Mouse (Mus musculus) neural tube, embryonic 11.5 days (tissue): ENCODE results near the gene Gabpa. TPM values are rescaled to one million over a fixed set of nuclear protein-coding genes. Genes with fewer than 3 reads are reported as not detected.

Source experiments
- ATAC-seq: fragments of 200-750 bp; cut with Nextera tagmentation; 2 replicates; pipeline ENCODE4 v1.8.0; 2017; ENCODE audit warnings: moderate number of reproducible peaks, mild to moderate bottlenecking, moderate TSS enrichment, moderate library complexity; ENCODE audit not compliant: insufficient read depth, low FRiP score, low TSS enrichment
- DNase-seq: peaks from one replicate; pipeline ENCODE4 v3.0.0-alpha.2; 2015; ENCODE audit warnings: low spot score
- H3K27ac ChIP-seq: fragments of 300-500 bp; sonication (generic); 2 replicates; pipeline ENCODE4 v1.5.1; 2014; ENCODE audit warnings: low read depth, mild to moderate bottlenecking, low read length
- H3K27me3 ChIP-seq: fragments of 300-500 bp; sonication (generic); 2 replicates; pipeline ENCODE4 v1.6.1; 2014; ENCODE audit warnings: mild to moderate bottlenecking, low read length, mixed read lengths; ENCODE audit not compliant: control insufficient read depth, insufficient read depth
- H3K36me3 ChIP-seq: fragments of 300-500 bp; sonication (generic); 2 replicates; pipeline ENCODE4 v1.6.1; 2014; ENCODE audit warnings: mild to moderate bottlenecking, low read length, moderate library complexity, mixed read lengths; ENCODE audit not compliant: control insufficient read depth, insufficient read depth
- H3K4me1 ChIP-seq: fragments of 300-500 bp; sonication (generic); 2 replicates; pipeline ENCODE4 v1.6.1; 2014; ENCODE audit warnings: low read length, mixed read lengths; ENCODE audit not compliant: control insufficient read depth, insufficient read depth
- H3K4me2 ChIP-seq: fragments of 300-500 bp; sonication (generic); 2 replicates; pipeline ENCODE4 v1.6.1; 2014; ENCODE audit warnings: low read depth, mild to moderate bottlenecking, moderate library complexity
- H3K4me3 ChIP-seq: fragments of 300-500 bp; sonication (generic); 2 replicates; pipeline ENCODE4 v1.5.1; 2014; ENCODE audit warnings: low read depth, low read length
- H3K9ac ChIP-seq: fragments of 300-500 bp; sonication (generic); 2 replicates; pipeline ENCODE4 v1.6.1; 2014; ENCODE audit warnings: mild to moderate bottlenecking, low read length
- H3K9me3 ChIP-seq: fragments of 300-500 bp; sonication (generic); 2 replicates; pipeline ENCODE4 v1.6.1; 2016; ENCODE audit warnings: low read length; ENCODE audit not compliant: control insufficient read depth
- WGBS: fragments of 180-500 bp; shearing (Covaris S2); extraction: QIAGEN DNeasy Blood & Tissue Kit; methylation state at CpG from one replicate; pipeline ENCODE4 v1.1.7; 2014; 5-methylcytosine and 5-hydroxymethylcytosine counted together
- polyA plus RNA-seq: library from polyadenylated mRNA; unstranded; fragments of >200 nt; fragmentation: Nextera tagmentation; extraction: Ambion mirVana; gene quantifications from 2 replicates; pipeline ENCODE4 v1.2.1, GENCODE M21; 2014

The Gabpa gene
- 40.8 and 43.1 TPM in 2 replicates for polyA plus RNA-seq

GRCm38 (mm10) chr16:84834745-84835440 lies at the start of gene Gabpa:
TSS of gene Gabpa (plus strand) at chr16:84834925.
- WGBS = under 1% methylated on average over 52 of the region's 52 CpGs
- ATAC-seq = peak; percentile 97
- peaks cover 2% of the 10 kb centered on the region; the same call in 1 of the 2 replicates for H3K36me3 ChIP-seq
- peak within 1 kb of the TSS; percentile 88 for H3K9ac ChIP-seq
- H3K4me1 ChIP-seq = peaks cover 3% of the 10 kb centered on the region
- H3K27me3 ChIP-seq = no peaks in the 10 kb centered on the region
- peak within 1 kb of the TSS; percentile 74 for H3K4me3 ChIP-seq
- H3K27ac ChIP-seq = peak within 1 kb of the TSS; percentile 86
- H3K4me2 ChIP-seq = peak within 1 kb of the TSS; percentile 82
- no peaks in the 10 kb centered on the region for H3K9me3 ChIP-seq
- DNase-seq = peak; percentile 94

- 31% methylated on average over 7 of the region's 7 CpGs for WGBS
- Histone ChIP-seq H3K4me3 (no peak overlapping the region), H3K9me3 (no peaks in the 10 kb centered on the region), H3K9ac (no peak overlapping the region), H3K27me3 (no peaks in the 10 kb centered on the region), H3K27ac (no peak overlapping the region), H3K36me3 (no peaks in the 10 kb centered on the region), H3K4me1 (no peaks in the 10 kb centered on the region), H3K4me2 (no peak overlapping the region)
- no peak for DNase-seq
- no peak for ATAC-seq
Measured at GRCm38 (mm10) chr16:84784966-84785365, 49.8 kb upstream of the Gabpa start.

- Histone ChIP-seq H3K27ac (no peak overlapping the region), H3K9ac (no peak overlapping the region), H3K4me2 (no peak overlapping the region), H3K27me3 (no peaks in the 10 kb centered on the region), H3K4me3 (no peak overlapping the region), H3K9me3 (no peaks in the 10 kb centered on the region), H3K36me3 (no peaks in the 10 kb centered on the region), H3K4me1 (no peaks in the 10 kb centered on the region)
- WGBS = 79% methylated on average over 2 of the region's 2 CpGs
- DNase-seq (no peak), ATAC-seq (no peak)
Measured at GRCm38 (mm10) chr16:84790595-84791165, 44.0 kb upstream of the Gabpa start.

GRCm38 (mm10) chr16:84793401-84793800 lies 41.3 kb upstream of the Gabpa start:
- no peak for ATAC-seq
- WGBS = 90% methylated on average over 14 of the region's 14 CpGs

GRCm38 (mm10) chr16:84795337-84795736 lies 39.4 kb upstream of the Gabpa start:
- Histone ChIP-seq H3K27me3 (no peaks in the 10 kb centered on the region), H3K4me3 (no peak overlapping the region), H3K4me1 (no peaks in the 10 kb centered on the region), H3K27ac (no peak overlapping the region), H3K4me2 (no peak overlapping the region), H3K36me3 (no peaks in the 10 kb centered on the region), H3K9me3 (no peaks in the 10 kb centered on the region), H3K9ac (no peak overlapping the region)
- no peak for ATAC-seq
- no peak for DNase-seq
- WGBS = 67% methylated on average over 3 of the region's 3 CpGs

More at GRCm38 (mm10) chr16:84793401-84793800, 41.3 kb upstream of the Gabpa start:
- DNase-seq = no peak
- H3K4me3 ChIP-seq = no peak overlapping the region
- H3K9ac ChIP-seq = no peak overlapping the region
- no peaks in the 10 kb centered on the region for H3K27me3 ChIP-seq
- no peak overlapping the region for H3K27ac ChIP-seq
- no peaks in the 10 kb centered on the region for H3K4me1 ChIP-seq
- no peak overlapping the region for H3K4me2 ChIP-seq
- H3K36me3 ChIP-seq = no peaks in the 10 kb centered on the region
- no peaks in the 10 kb centered on the region for H3K9me3 ChIP-seq

GRCm38 (mm10) chr16:84796678-84797077 lies 38.0 kb upstream of the Gabpa start:
- DNase-seq = no peak
- H3K36me3 ChIP-seq = no peaks in the 10 kb centered on the region
- no peak overlapping the region for H3K27ac ChIP-seq
- H3K9ac ChIP-seq = no peak overlapping the region
- no peak overlapping the region for H3K4me2 ChIP-seq
- H3K9me3 ChIP-seq = no peaks in the 10 kb centered on the region
- no peak overlapping the region for H3K4me3 ChIP-seq
- no peaks in the 10 kb centered on the region for H3K4me1 ChIP-seq
- ATAC-seq = no peak
- H3K27me3 ChIP-seq = no peaks in the 10 kb centered on the region
- 70% methylated on average over 9 of the region's 9 CpGs for WGBS

GRCm38 (mm10) chr16:84800038-84800437 lies 34.7 kb upstream of the Gabpa start:
- WGBS = 83% methylated on average over 1 of the region's 2 CpGs
- no peaks in the 10 kb centered on the region for H3K9me3 ChIP-seq
- no peak overlapping the region for H3K9ac ChIP-seq
- no peak for DNase-seq
- H3K4me1 ChIP-seq = no peaks in the 10 kb centered on the region
- no peaks in the 10 kb centered on the region for H3K36me3 ChIP-seq
- H3K27me3 ChIP-seq = no peaks in the 10 kb centered on the region
- no peak for ATAC-seq
- H3K4me2 ChIP-seq = no peak overlapping the region
- H3K27ac ChIP-seq = no peak overlapping the region
- no peak overlapping the region for H3K4me3 ChIP-seq

GRCm38 (mm10) chr16:84802217-84802616 lies 32.5 kb upstream of the Gabpa start:
- no peak overlapping the region for H3K9ac ChIP-seq
- no peaks in the 10 kb centered on the region for H3K36me3 ChIP-seq
- no peaks in the 10 kb centered on the region for H3K4me1 ChIP-seq
- H3K4me2 ChIP-seq = no peak overlapping the region
- H3K9me3 ChIP-seq = no peaks in the 10 kb centered on the region
- ATAC-seq = no peak
- no peak for DNase-seq
- H3K27me3 ChIP-seq = no peaks in the 10 kb centered on the region
- WGBS = 78% methylated on average over 6 of the region's 6 CpGs
- H3K4me3 ChIP-seq = no peak overlapping the region
- H3K27ac ChIP-seq = no peak overlapping the region

GRCm38 (mm10) chr16:84804866-84805265 lies 29.9 kb upstream of the Gabpa start:
- no peaks in the 10 kb centered on the region; the same call in 1 of the 2 replicates for H3K36me3 ChIP-seq
- no peaks in the 10 kb centered on the region for H3K27me3 ChIP-seq
- no peaks in the 10 kb centered on the region for H3K9me3 ChIP-seq
- no peak overlapping the region for H3K9ac ChIP-seq
- no peaks in the 10 kb centered on the region for H3K4me1 ChIP-seq
- no peak overlapping the region for H3K4me2 ChIP-seq
- no peak overlapping the region for H3K4me3 ChIP-seq
- DNase-seq (no peak), ATAC-seq (no peak)
- 87% methylated on average over 5 of the region's 5 CpGs for WGBS
- H3K27ac ChIP-seq = no peak overlapping the region
